Mouse (Mus musculus) ZHBTc4 (cell line): ENCODE measurements around the gene Calb2.
A peak's percentile ranks its signal among the peaks of the same experiment; 100 is the strongest.

Source experiments
- DNase-seq: peaks from one replicate; pipeline ENCODE4 v3.0.0-alpha.2; 2011; ENCODE audit warnings: low read depth, low spot score

The Calb2 gene

GRCm38 (mm10) chr8:110168046-110168445 is at the start of gene Calb2:
Gene Calb2 (minus strand): TSS chr8:110168210.
- peak; percentile 90 for DNase-seq

GRCm38 (mm10) chr8:110217681-110218131 is 49.7 kb upstream of the Calb2 start:
- peak; percentile 99 for DNase-seq

DNA sequence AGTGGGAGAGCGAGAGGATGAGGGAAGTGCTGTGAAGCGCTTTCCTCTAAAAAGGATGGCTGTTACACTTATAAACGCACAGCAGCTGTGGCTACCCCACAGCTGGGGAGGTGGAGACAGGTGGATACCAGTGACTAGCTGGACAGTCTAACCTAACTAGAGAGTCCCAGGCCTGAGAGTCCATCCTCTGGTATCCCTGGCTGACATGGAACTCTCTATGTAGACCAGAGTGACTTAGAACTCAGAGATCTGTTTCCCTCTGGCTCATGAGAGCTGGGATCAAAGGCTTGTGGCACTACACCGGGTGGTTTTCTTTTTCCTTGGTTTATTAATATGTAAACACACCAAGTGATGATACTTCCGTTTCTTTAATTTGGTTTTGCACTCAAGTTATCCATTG is 49.2 kb upstream of the Calb2 start:
- DNase-seq = no peak

DNA sequence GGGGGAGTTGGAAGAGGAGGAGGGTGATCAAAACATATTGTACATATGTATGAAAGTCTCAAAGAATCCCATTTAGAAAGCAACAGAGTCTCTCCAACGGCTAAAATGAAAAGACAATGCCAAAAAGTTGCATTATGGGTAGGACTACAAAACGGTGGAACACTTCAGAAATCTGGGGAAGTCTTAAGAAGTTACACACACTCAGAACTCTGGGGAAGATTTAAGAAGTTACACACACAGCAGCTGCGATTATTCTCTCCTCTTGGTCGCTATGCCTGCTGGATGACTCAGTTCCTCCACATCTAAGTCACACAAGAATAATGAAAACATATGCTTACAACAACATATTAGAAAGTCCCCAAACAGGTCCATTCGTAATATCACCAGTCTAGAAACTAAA is 48.2 kb upstream of the Calb2 start:
- DNase-seq = no peak

- DNase-seq = no peak
Observed at GRCm38 (mm10) chr8:110215365-110215764, 47.4 kb upstream of the Calb2 start, which contains the start of gene Cmtr2. Gene Cmtr2 (plus strand): TSS chr8:110215665.

GRCm38 (mm10) chr8:110201806-110202205 is 33.8 kb upstream of the Calb2 start:
- DNase-seq = peak; percentile 24

DNA sequence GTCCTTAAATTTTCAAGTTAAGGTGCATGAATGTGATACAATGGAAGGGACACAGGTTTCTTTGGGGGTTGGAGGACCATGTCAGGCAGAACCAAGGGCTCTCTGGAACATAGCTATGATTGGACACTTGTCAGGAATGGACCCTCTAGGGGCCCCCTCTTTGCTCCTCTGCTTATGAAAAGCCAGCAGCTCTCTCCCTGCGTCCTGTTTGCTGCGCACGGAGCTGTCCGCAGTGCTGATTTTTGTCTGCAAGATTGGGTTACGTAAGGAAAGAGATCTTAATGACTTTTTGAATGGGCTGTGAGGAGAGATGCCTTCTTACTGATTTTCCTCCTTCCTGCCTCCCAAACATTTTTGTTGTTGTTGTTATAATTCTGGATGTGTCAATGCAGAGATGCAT is 28.7 kb upstream of the Calb2 start:
- peak; percentile 70 for DNase-seq

GRCm38 (mm10) chr8:110188961-110189750 is 21.1 kb upstream of the Calb2 start:
- DNase-seq = no peak

DNA sequence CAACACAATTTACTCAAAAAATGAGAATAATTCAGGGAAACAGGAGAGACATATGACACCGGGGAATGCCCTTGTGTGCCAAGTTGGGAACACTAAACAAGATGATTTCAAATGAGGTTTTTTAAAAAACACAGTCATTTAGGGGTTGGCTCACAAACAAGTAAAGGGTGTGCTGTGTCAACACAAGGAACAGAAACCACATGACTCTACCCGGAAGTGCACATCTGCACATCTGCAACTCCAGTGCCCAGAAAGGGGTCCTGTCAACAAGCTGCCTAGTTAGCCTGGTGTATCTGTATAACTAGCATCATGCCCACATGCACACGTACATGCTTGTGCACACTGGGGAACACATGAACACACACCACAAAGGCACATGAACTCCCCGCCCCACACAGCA is 17.5 kb upstream of the Calb2 start:
- DNase-seq = no peak

- peak; percentile 62 for DNase-seq
Observed at GRCm38 (mm10) chr8:110183748-110184147, 15.7 kb upstream of the Calb2 start.

GRCm38 (mm10) chr8:110182735-110183367 is 14.8 kb upstream of the Calb2 start:
- no peak for DNase-seq

- no peak for DNase-seq
Observed at GRCm38 (mm10) chr8:110177359-110178155, 9.5 kb upstream of the Calb2 start.

DNA sequence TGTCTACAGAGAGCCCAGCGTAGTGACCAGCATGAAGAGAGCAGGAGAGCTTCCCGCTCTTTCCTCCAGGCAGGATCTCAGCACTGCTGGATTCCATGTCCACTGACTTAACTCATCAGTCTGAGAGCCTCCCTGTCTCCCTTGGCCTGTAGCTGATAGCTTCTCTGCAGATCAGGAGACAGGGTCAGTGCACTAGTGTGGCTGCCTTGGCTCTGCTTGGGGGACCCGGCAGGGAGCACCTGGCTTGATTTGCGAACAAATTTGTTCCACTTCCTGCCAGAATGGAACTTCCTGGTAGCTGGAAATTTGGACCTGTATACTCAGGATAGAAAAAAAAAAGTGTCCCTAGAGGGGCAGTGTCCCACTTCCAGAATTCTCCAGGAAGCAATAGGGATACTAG is 6.8 kb upstream of the Calb2 start:
- DNase-seq = no peak

DNA sequence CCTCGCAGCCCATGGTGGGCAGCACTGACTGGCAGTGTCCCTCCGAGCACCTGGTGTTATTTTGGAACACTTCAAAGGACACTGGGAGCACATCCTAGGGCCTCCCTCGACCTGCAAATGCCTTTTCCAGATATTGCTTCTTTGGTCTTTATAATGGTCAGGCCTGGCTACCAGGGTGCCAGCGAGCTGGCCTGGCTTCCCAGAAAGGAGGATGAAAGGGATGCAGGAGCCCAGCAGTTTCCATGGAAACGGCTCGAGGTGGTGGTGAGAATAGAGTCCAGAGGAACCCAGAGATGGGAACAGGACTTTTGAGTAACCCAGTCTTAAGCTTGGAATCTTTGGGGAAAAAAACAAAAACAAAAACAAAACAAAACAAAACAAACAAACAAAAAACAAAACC is 4.2 kb upstream of the Calb2 start:
- no peak for DNase-seq

DNA sequence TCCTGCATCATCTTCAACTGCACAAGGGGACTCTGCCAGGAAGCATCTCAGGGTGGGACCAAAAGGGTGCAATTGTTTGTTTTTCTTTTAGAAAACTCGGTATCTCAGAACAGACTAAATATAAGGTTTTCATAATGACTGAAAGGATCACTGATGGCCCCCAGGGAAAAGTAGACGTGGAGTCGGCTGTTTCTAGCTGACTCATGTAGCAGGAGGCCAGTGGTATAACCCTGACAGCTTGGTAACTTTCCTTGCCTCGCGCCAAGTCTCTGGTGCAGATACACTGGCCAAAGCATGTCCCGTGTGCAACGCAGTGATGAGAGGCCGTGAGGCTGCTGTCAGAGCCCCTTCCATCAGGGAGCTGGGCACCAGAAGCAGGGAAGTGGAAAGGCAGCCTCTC is 1.7 kb downstream of the Calb2 start:
- no peak for DNase-seq

- no peak for DNase-seq
Observed at GRCm38 (mm10) chr8:110162007-110162406, 6.0 kb downstream of the Calb2 start.

DNA sequence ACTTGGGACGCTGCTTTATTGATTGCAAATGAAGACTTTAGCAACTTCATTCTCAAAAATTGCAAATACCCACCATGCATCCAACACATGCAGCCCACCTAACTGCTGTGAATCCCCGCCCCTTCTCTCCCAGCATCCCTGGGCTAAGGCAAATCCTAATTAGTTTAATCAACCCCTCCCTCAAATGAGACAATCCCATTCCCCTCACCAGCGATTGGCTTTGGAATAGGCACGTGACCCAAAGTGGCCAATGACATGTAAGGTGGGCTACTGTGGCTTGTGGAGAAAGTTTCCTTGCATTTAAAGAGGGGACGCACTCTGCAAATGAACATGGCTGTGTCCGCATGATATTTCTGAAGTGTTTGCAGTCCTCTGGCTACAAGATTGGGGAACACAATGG is 15.1 kb downstream of the Calb2 start:
- DNase-seq = peak; percentile 35

GRCm38 (mm10) chr8:110145538-110145937 is 22.5 kb downstream of the Calb2 start:
- peak; percentile 72 for DNase-seq

GRCm38 (mm10) chr8:110140770-110141169 is 27.2 kb downstream of the Calb2 start:
- no peak for DNase-seq

- DNase-seq = no peak
Observed at GRCm38 (mm10) chr8:110140156-110140555, 27.9 kb downstream of the Calb2 start.

GRCm38 (mm10) chr8:110135515-110135914 is 32.5 kb downstream of the Calb2 start:
- DNase-seq = no peak

DNA sequence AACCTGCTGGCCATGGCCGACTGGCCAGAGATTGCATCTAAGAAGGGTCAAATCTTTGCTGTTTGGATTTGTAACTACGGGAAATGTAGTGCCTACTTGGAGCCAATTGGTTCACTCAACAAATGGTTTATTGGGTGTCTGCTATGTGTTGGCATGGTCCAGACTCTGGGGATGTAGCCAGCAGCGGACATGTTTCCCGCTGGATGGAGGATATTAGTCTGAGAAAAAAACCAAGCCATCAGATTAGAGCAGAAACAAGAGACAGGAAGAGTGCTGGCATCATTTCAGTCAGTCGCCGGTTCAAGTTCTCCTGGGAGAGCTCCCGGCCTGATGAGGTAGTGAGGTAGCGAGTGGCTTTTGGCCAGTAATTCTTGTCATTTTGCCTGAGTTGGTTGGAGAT is 33.8 kb downstream of the Calb2 start:
- no peak for DNase-seq
